Mouse (Mus musculus) mouse trophoblast stem cell (cell line): ENCODE data around the gene Zfp84.
"Not testable (repeated sequence)": the region's sequence is repeated elsewhere in the genome, so short reads cannot be mapped to it uniquely, and the experiment has no call there.

Source experiments
- in situ Hi-C, 2 experiments: fragments of 300-500 bp; cut with MseI, MboI; formaldehyde crosslinking; loops; 2 replicates in 1 of 2; 3 replicates in 1 of 2; pipeline ENCODE4 v1.15.1; 2025

Zfp84 gene

DNA sequence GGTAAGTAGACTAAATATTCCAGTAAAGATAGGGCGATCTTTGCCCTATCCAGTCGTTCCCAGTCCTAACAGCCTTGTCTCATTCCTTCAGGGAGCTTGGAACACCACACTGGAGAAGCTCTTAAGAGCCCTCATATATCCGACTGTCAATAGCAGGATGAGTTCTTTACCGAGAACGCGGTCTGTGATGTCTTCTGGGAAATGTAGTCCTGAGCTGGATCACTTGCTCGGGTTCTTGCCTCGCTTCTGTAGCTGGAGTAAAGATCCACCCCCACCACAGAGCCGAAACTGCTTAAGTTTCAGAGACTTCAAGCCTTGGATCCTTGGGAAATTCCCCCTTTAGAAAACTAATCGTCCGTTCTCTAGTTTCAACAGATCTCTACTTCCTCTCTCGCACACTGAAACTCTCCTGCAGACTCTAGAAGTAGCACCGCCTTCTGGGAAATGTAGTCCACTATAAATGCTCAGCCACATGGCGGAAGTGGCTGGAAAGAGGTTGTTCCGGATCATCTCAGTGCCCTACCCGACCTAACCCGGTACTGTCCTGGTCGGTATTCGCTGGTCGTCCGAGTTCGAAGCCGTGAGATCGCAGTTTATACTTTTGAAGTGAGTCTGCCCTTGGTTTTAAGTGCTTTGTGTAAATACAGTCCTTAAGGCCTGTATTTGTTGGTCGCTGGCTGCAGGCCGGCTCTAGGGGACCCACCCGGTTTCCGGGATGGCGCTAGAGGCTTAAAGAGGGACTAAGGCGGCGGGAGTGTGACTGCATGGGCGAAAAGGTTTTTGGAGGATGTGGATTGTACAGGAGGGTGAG lies at the start of gene Zfp84:
TSS of gene Zfp84 (plus strand) at position 463 of the 811 bp plus-strand sequence.
- in situ Hi-C loops = no loop called here

DNA sequence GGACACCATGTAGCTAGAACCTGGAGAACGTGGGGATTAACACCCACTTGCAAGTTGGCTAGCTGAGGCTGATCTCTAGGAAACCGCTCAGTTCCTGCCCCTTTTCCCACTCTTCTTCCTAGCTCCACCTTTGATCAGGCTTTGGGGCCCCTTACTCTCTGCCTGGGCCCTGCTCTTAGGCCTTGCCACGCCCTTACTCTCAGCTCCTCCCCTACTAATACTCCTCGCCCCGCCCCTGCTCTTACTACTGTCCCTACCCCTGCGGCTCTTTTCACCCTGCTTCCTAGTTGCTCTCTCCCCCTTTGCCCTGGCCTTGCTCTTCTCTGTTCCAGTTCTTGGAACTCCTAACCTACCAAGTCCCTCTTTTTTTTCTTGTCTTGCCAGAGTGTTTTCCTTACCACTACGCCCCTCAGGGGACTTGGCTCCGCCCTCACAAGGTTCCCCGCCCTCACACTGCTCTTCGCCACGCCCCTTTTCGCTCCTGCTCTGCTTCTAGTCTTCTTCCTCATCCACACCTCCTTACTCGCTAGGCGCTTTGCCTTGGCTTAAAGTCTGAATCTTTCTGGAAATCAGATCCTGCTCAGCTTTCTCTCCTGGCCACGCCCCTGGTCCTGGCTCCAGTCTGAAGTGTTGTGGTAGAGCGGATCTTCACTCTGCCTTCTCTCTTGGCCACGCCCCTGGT lies 42.8 kb upstream of the Zfp84 start:
- in situ Hi-C loops = not testable (repeated sequence)

DNA sequence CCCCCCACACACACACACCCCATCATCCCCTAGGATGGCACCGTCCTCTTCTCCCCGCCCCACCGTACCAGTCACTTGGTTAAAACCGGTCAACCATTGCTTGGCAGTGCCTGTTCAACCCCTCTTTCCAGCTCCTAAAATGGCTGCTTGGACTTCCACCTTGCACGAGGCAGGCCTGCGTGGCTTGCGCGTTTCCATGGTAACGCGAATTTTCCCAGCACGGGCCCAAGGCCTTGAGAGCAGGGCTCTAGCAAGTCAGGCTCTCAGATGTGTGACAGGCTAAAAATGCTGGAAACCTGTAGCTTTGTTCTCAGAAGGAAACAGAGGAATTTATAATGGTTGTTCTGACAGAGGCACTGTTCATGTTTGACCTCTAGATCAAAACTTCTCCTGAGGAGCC lies 41.5 kb upstream of the Zfp84 start, which contains the start of gene Catsperg2:
TSS of gene Catsperg2 (minus strand) at position 173 of the 400 bp plus-strand sequence.
- in situ Hi-C loops = not testable (repeated sequence)

- in situ Hi-C loops = no loop called here
Observed at GRCm38 (mm10) chr7:29728055-29728454, 40.3 kb upstream of the Zfp84 start.

DNA sequence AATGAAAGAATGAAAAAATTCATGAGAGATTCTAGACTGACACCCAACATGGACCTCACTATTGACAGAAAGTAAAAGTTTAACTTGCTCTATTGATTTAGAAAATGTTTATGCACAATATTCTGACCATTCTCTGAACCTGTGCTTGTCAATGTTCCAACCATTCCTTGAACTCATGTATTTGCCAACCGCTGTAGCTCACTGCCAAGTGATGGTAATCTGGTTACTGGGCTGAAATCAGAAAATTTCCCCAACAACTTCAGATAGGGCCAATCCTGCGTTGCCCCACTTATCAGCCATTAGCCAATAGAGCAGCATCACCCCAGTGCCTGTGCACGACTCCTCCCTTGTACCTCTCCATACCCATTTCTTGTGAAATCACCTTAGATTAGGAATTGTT lies 26.1 kb upstream of the Zfp84 start:
- in situ Hi-C loops = no loop called here

DNA sequence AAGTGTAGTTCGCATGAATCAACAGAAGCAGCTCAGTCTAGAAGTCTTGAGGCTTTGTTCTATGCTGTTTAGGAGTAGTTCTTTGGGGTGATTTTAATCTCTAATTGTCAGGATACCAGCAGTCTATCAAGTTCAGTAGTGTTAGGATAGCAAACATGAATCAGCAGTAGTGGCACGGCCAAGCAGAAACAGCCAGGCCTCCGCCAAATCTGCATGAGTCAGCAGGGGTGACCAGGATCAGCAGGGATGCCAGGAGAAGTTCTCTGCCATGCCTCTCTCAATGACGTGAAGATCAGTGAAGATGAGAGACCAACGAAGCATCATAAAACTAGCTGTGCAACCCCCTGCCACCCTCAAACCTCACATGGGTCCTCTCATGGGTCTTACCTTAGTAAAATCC lies 7.9 kb upstream of the Zfp84 start:
- in situ Hi-C loops = no loop called here

- in situ Hi-C loops = no loop called here
Observed at GRCm38 (mm10) chr7:29764702-29765101, 3.6 kb upstream of the Zfp84 start.

DNA sequence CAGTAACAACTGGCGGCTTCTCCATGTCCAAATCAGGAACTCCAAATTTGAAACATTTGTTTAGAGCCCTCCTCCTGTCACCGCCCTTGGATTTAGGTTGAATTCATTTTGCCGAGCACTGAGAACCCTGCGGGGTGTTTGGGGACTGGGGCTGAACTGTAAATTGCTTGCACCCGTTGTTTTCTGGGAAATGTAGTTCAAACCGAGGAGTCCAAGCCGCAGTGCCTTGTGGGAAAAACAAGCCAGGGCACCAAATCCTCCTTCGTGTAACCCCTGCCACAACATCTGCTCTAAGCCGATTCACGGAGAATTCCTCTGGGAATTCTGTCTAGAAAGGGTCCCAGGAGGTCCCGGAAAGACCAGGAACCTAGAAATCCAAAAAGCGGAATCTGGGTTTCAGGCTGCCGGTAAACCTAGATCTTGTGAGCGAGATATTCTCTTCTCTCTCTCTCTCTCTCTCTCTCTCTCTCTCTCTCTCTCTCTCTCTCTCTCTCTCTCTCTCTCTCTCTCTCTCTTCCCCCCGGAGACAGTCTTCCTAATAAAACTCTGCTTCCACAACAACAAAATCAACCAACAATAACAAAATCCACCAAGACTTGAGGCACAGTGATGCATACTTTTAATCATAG lies 1.2 kb upstream of the Zfp84 start:
- in situ Hi-C loops = no loop called here

DNA sequence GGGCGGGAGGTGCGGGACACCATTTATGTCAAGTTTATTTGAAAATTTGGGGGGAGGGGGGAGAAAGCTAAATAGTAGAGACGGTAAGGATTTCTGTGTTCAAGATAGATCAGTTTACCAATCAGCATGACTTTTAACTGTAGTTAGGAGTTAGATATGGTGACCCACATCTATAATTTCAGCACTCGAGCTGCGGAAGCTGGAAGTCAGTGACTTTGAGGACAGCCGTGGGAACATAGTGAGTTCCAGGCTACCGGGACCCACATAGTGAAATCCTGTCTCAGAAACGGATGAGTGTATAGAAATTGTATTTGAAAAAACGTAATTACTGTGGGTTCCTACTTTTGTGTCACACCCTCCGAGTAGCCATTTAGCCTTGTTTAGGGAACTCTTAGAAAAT lies 628 bp downstream of the Zfp84 start:
- in situ Hi-C loops = no loop called here

GRCm38 (mm10) chr7:29773503-29773902 lies 5.2 kb downstream of the Zfp84 start:
- in situ Hi-C loops = no loop called here

GRCm38 (mm10) chr7:29774371-29774770 lies 6.0 kb downstream of the Zfp84 start:
- in situ Hi-C loops = no loop called here

DNA sequence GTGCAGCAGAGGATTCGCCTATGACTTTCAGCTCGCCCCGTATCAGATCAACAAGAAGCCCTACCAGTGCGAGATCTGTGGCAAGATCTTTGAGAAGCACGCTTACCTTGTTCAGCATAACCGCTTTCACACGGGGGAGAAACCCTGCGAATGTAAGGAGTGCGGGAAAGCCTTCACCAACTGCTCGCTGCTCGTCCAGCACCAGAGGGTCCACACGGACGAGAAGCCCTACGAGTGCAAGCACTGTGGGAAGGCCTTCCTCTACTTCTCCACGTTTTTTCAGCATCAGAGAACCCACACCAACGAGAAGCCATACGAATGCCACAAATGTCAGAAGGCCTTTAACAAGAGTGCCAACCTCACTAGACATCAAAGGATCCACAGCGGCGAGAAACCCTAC lies 8.2 kb downstream of the Zfp84 start:
- in situ Hi-C loops = no loop called here

DNA sequence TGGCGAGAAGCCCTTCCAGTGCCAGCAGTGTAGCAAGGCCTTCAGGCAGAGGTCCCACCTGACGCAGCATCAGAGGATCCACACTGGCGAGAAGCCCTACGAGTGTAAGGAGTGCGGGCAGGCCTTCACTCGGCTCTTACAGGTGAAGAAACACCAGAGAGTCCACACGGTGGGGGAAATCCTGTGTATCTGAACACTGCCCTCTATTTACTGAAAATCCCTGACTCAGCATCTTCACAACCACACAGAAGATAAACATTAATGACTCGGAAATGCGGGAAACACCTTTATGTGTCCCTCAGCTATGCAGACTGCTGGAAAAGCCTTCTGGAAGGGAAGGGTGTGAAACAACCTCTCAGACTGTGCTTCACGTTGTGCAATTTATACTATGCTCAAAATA lies 9.0 kb downstream of the Zfp84 start:
- in situ Hi-C loops = no loop called here

- in situ Hi-C loops = no loop called here
Observed at GRCm38 (mm10) chr7:29783871-29784551, 15.7 kb downstream of the Zfp84 start, which contains the start of gene Zfp30. Zfp30 (plus strand) TSS chr7:29783998.

GRCm38 (mm10) chr7:29785023-29785422 lies 16.7 kb downstream of the Zfp84 start:
- in situ Hi-C loops = no loop called here

DNA sequence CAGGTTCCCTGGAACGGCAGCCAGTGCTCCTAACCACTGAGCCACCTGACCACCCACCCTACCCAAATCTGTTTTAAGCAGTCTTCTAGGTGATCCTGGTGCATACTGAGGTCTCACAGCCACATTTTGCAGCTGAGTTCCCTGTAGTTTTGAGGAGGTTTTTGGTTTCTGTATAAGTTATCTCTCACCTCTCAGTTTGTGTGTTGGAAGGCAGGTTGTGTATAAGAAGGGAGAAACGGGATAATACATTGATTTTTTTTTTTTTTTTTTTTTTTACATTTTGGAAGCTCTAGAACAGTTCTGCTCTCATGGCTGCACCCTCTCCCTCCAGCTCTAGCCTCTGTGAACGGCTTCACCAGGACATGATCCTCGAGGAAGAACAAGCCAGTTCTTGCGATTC lies 17.5 kb downstream of the Zfp84 start:
- in situ Hi-C loops = no loop called here

- in situ Hi-C loops = no loop called here
Observed at GRCm38 (mm10) chr7:29792906-29793305, 24.6 kb downstream of the Zfp84 start.

DNA sequence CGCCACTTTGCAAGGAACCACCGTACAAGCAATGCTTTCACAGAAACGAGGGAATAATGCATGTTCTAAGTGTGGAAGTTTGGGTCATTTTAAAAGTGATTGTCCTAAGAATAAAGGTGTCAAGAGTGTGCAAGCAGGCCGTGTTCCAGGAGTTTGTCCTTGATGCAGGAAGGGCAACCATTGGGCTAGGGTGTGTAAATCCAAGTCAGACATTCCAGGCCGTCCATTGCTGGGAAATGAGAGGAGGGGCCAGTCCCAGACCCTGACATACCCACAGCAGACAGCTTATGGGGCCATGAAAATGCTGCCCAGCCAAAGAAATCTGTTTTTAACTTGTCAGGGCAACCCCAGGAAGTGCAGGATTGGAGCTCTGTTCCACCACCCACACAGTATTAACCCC lies 38.7 kb downstream of the Zfp84 start:
- in situ Hi-C loops = no loop called here

- in situ Hi-C loops = no loop called here
Observed at GRCm38 (mm10) chr7:29812244-29812643, 43.9 kb downstream of the Zfp84 start.

GRCm38 (mm10) chr7:29814381-29814780 lies 46.0 kb downstream of the Zfp84 start:
- in situ Hi-C loops = no loop called here

GRCm38 (mm10) chr7:29815061-29815784 lies 46.9 kb downstream of the Zfp84 start:
- in situ Hi-C loops = no loop called here
